Mouse (Mus musculus) ovary, adult 2 months (tissue): ENCODE measurements around the gene Fbln5. TPM values are rescaled to one million over a fixed set of nuclear protein-coding genes. Genes with fewer than 3 reads are reported as not detected.

Source experiments
- polyA plus RNA-seq: library from polyadenylated mRNA; depleted of rRNA; stranded (reverse); fragments of >200 nt; gene quantifications from 2 replicates; pipeline ENCODE4 v1.2.3, GENCODE M21; 2012; rRNA removed

Gene Fbln5
- polyA plus RNA-seq: 43.4 and 47.5 TPM in 2 replicates

DNA sequence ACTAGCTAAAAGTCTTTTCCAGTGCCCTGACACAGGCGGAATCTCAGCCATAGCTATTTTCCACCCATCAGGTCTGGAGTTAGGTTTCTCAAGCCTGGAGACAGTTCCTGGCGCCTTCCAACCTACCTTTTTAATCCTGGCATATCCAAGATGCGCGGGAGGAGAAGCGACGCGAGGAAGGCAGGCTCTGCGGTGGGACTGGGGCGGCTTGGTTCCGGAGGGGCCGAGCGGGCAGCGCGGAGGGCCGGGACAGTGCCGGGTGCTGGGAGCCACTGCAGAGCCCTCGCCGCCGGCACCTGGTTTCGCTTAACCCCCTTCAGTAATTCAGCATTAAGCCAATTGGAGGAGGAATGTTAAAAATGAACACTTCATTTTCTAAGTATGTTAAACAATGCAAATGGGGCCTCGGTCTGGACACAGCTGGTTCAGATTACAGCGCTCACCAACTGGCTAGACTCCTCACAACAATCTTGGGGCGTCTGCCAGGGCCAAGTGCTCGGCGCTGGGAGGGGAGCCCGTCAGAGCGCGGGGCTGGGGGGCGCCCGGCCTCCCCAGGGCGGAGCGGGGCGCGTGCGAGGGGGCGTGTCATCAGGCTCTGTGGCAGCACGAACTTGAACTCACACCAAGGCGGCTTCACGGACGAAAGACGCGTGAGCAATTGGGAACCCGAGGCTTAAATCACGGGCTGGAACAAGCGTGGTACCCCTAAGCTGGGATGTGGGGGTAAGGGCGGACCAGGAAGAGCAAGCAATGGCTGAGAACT, at the start of gene Fbln5:
TSS of gene Fbln5 (minus strand) at position 448 of the 763 bp plus-strand sequence.

DNA sequence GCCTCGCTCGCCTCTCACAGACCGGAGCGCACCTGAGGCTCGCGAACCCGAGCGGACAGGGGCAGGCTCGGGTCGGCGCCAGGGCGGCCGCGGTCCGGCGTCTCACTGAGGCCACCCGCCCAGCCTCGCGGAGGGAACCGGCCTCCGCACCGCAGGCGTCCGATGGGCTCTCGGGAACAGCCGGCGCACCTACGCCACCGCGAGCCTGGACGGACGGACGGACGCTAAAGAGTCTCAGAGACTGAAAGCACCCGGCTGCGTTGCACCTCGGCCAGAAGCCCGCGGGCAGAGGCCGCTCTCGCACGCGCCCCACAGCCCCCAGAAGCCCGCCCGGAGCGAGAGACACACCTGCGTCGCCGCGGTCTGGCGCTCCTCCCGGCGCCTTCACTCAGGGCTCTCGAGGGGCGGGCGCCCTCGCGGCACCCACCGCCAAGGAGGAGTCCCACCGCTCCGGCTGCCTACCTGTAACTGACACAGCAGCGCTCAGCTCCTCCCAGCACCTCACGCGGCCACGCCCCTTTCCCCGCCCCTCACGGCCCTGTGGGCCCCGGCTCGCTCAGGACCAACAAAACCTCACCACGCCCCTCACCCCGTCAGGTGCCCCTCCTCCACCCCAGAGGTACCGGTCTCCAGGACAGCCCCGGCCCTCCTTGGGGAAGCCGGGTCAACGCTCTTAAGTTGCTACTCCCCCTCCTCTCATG, 100.7 kb downstream of the Fbln5 start, which contains the start of gene Tc2n:
TSS of gene Tc2n (minus strand) at position 470 of the 701 bp plus-strand sequence.

Other genes with a start within 250 kb of the Fbln5 start
- 0.07 and 0.25 TPM in 2 replicates for gene Tc2n, start 100.5 kb downstream of the Fbln5 start, polyA plus RNA-seq
- gene Trip11, start 94.2 kb upstream of the Fbln5 start, polyA plus RNA-seq: 3.3 and 4.8 TPM in 2 replicates
- gene Atxn3, start 139.2 kb upstream of the Fbln5 start, polyA plus RNA-seq: 1.8 and 2.0 TPM in 2 replicates
- 3.0 and 3.5 TPM in 2 replicates for gene Cpsf2, start 156.9 kb upstream of the Fbln5 start, polyA plus RNA-seq